In the genomic region with DNA sequence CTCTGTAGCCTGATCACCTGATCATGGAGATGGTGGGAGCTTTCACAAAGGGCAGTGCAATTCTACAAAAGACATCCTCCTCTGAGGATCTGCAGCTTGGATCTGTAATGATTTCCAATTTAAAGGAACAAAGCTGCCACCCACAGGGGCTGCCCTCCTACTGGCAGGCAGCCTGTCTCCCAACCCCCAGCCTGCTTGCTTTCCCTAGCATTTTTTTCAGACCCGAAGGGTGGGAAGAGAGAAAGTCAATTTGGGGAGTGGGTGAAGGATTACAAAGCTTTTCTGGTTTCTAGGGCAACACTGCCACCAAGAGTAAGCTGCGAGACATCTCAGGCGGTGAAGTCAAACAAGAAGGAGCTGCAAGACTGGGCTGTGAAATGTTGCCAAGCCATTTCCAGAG, we compare ENCODE assay signal across 8 mouse cellular contexts. TPM values are rescaled to one million over a fixed set of nuclear protein-coding genes. Genes with fewer than 3 reads are reported as not detected.
DNase-seq lines count a peak whose midpoint lies in the region; ATAC-seq and TF ChIP-seq lines count a peak whose summit lies in the region.

No protein-coding gene starts in this region.

- no peak overlapping the region for H3K4me3 ChIP-seq in cerebellum, adult 2 months (replicated peaks; ENCODE audit: insufficient read depth, low read depth, low read length)
- H3K4me3 ChIP-seq in E14TG2a.4 (replicated peaks; ENCODE audit: low read length) = no peak overlapping the region
- no peak overlapping the region for H3K4me3 ChIP-seq in forebrain, embryonic 11.5 days (ENCODE audit: low read depth, low read length)
- H3K4me3 ChIP-seq in midbrain, embryonic 15.5 days = no peak overlapping the region

- H3K9me3 ChIP-seq in E14TG2a.4 (ENCODE audit: low read length) = no peaks in the 10 kb centered on the region
- H3K9me3 ChIP-seq in forebrain, embryonic 11.5 days (ENCODE audit: control insufficient read depth, low read length) = no peaks in the 10 kb centered on the region
- H3K9me3 ChIP-seq in midbrain, embryonic 15.5 days = no peaks in the 10 kb centered on the region

- ATAC-seq in forebrain, embryonic 11.5 days (replicated peaks; ENCODE audit: low FRiP score) = peak; percentile 35; the same call in 1 of the 2 replicates
- ATAC-seq in midbrain, embryonic 15.5 days (replicated peaks) = peak; percentile 63

- no peaks in the 10 kb centered on the region for H3K27me3 ChIP-seq in cerebellum, adult 2 months (ENCODE audit: control insufficient read depth, insufficient read depth, low read length)
- no peaks in the 10 kb centered on the region for H3K27me3 ChIP-seq in E14TG2a.4 (ENCODE audit: insufficient read depth, low read length)
- no peaks in the 10 kb centered on the region for H3K27me3 ChIP-seq in forebrain, embryonic 11.5 days (ENCODE audit: control insufficient read depth, insufficient read depth, low read length)
- H3K27me3 ChIP-seq in midbrain, embryonic 15.5 days (replicated peaks) = no peaks in the 10 kb centered on the region

- H3K9ac ChIP-seq in forebrain, embryonic 11.5 days (ENCODE audit: low read length) = no peak overlapping the region; the same call in 1 of the 2 replicates
- H3K9ac ChIP-seq in midbrain, embryonic 15.5 days = no peak overlapping the region

- H3K36me3 ChIP-seq in E14TG2a.4 (ENCODE audit: insufficient read depth, low read length) = no peaks in the 10 kb centered on the region
- no peaks in the 10 kb centered on the region for H3K36me3 ChIP-seq in forebrain, embryonic 11.5 days (ENCODE audit: control insufficient read depth, insufficient read depth, low read length)
- no peaks in the 10 kb centered on the region for H3K36me3 ChIP-seq in midbrain, embryonic 15.5 days (replicated peaks)

- no peak overlapping the region for H3K27ac ChIP-seq in cerebellum, adult 2 months (ENCODE audit: insufficient read depth, low read length)
- H3K27ac ChIP-seq in forebrain, embryonic 11.5 days (ENCODE audit: low read depth, low read length) = peak overlapping the region; percentile 58
- peak overlapping the region; percentile 83 for H3K27ac ChIP-seq in midbrain, embryonic 15.5 days

- H3K4me2 ChIP-seq in forebrain, embryonic 11.5 days (ENCODE audit: low read depth, low read length, severe bottlenecking) = peak overlapping the region; percentile 21; the same call in 1 of the 2 replicates
- H3K4me2 ChIP-seq in midbrain, embryonic 15.5 days = peak overlapping the region; percentile 12; the same call in 1 of the 2 replicates

- DNase-seq in cerebellum, adult 2 months = no peak
- no peak for DNase-seq in cerebellum, postnatal 36 days
- peak; percentile 71 for DNase-seq in forebrain, embryonic 11.5 days (ENCODE audit: low spot score)
- peak; percentile 25 to 40 for DNase-seq in layer of hippocampus, postnatal 25 days (ENCODE audit: extremely low spot score in 1 of 2, low spot score in 1 of 2)
- DNase-seq in spleen, adult 12 weeks (ENCODE audit: low spot score) = no peak
- no peak for DNase-seq in urinary bladder, adult 18-20 months (ENCODE audit: low spot score in 2 of 2)

- 24% methylated on average over 3 of the region's 3 CpGs for WGBS in cerebellum, adult 2 months
- WGBS in forebrain, embryonic 11.5 days = 20% methylated on average over 3 of the region's 3 CpGs
- WGBS in midbrain, embryonic 15.5 days = 23% methylated on average over 3 of the region's 3 CpGs

- H3K4me1 ChIP-seq in cerebellum, adult 2 months (ENCODE audit: control insufficient read depth, insufficient read depth, low read length) = no peaks in the 10 kb centered on the region
- H3K4me1 ChIP-seq in E14TG2a.4 (replicated peaks; ENCODE audit: low read depth, low read length) = peaks cover 8% of the 10 kb centered on the region
- peaks cover 3% of the 10 kb centered on the region; the same call in 1 of the 2 replicates for H3K4me1 ChIP-seq in forebrain, embryonic 11.5 days (replicated peaks; ENCODE audit: control insufficient read depth, insufficient read depth, low read length)
- peaks cover 9% of the 10 kb centered on the region; the same call in 1 of the 2 replicates for H3K4me1 ChIP-seq in midbrain, embryonic 15.5 days

- no peak for TF ChIP-seq POLR2A in cerebellum, adult 2 months (IDR thresholded peaks at IDR 0.05; ENCODE audit: borderline replicate concordance, insufficient read depth, low read length)

- peak; percentile 7; the same call in 1 of the 2 replicates for TF ChIP-seq CTCF in cerebellum, adult 2 months (IDR thresholded peaks at IDR 0.05; ENCODE audit: borderline replicate concordance, insufficient read depth, low read depth, low read length)
- TF ChIP-seq CTCF in E14TG2a.4 (conservative IDR thresholded peaks at IDR 0.05; ENCODE audit: low read length) = peak; percentile 27; the same call in 1 of the 2 replicates

RNA-seq across cellular contexts. Expression of a gene that starts 10.7 kb away (rescaled TPM):
- 0.44 and 0.67 TPM in 2 replicates for polyA plus RNA-seq in cerebellum, adult 2 months (2012; rRNA removed)
- 0.12 and 0.51 TPM in 2 replicates for polyA plus RNA-seq in forebrain, embryonic 11.5 days (2014; fragmentation: Nextera tagmentation; extraction: Ambion mirVana)
- total RNA-seq in layer of hippocampus, postnatal 25 days (2021) = 1 to 10 TPM; 1.0 to 1.5 TPM
- 0.13 and 0.18 TPM in 2 replicates for polyA plus RNA-seq in midbrain, embryonic 15.5 days (2015; fragmentation: Nextera tagmentation; extraction: Ambion mirVana)

RNA-seq across cellular contexts. Expression of a gene that starts 26.5 kb away (rescaled TPM):
- polyA plus RNA-seq in cerebellum, adult 2 months (2012; rRNA removed) = 22.3 and 22.7 TPM in 2 replicates
- 96.1 and 99.7 TPM in 2 replicates for polyA plus RNA-seq in forebrain, embryonic 11.5 days (2014; fragmentation: Nextera tagmentation; extraction: Ambion mirVana)
- total RNA-seq in layer of hippocampus, postnatal 25 days (2021) = 10 to 100 TPM; 19.3 to 20.9 TPM
- 40.7 and 42.0 TPM in 2 replicates for polyA plus RNA-seq in midbrain, embryonic 15.5 days (2015; fragmentation: Nextera tagmentation; extraction: Ambion mirVana)

RNA-seq across cellular contexts. Expression of a gene that starts 31.7 kb away (rescaled TPM):
- 131 and 141 TPM in 2 replicates for polyA plus RNA-seq in cerebellum, adult 2 months (2012; rRNA removed)
- polyA plus RNA-seq in forebrain, embryonic 11.5 days (2014; fragmentation: Nextera tagmentation; extraction: Ambion mirVana) = 26.6 and 27.4 TPM in 2 replicates
- 100 to 1,000 TPM; 199 to 214 TPM for total RNA-seq in layer of hippocampus, postnatal 25 days (2021)
- 67.6 and 72.9 TPM in 2 replicates for polyA plus RNA-seq in midbrain, embryonic 15.5 days (2015; fragmentation: Nextera tagmentation; extraction: Ambion mirVana)

RNA-seq across cellular contexts. Expression of a gene that starts 44.7 kb away (rescaled TPM):
- 276 and 291 TPM in 2 replicates for polyA plus RNA-seq in cerebellum, adult 2 months (2012; rRNA removed)
- 466 and 494 TPM in 2 replicates for polyA plus RNA-seq in forebrain, embryonic 11.5 days (2014; fragmentation: Nextera tagmentation; extraction: Ambion mirVana)
- total RNA-seq in layer of hippocampus, postnatal 25 days (2021) = 100 to 1,000 TPM in 1 of 2 experiments, 10 to 100 TPM in 1; 94.0 to 137 TPM
- 272 and 285 TPM in 2 replicates for polyA plus RNA-seq in midbrain, embryonic 15.5 days (2015; fragmentation: Nextera tagmentation; extraction: Ambion mirVana)

Comparison
In these comparisons a context has a peak if more than half of its experiments do, and no peak if none do; other contexts are left out.
1. DNase-seq: peak in forebrain, embryonic 11.5 days (single experiment) and layer of hippocampus, postnatal 25 days (2 of 2); none in cerebellum, adult 2 months (0 of 2), cerebellum, postnatal 36 days (0 of 2), spleen, adult 12 weeks (single experiment) and urinary bladder, adult 18-20 months (0 of 2).